Mouse (Mus musculus) NIH3T3 (cell line): ENCODE results near the gene Crtc1.
A peak's percentile ranks its signal among the peaks of the same experiment; 100 is the strongest.

Source experiments
- DNase-seq: peaks from one replicate; pipeline ENCODE4 v3.0.0-alpha.2; 2012; ENCODE audit warnings: low read depth

The Crtc1 gene

GRCm38 (mm10) chr8:70439055-70439847 lies at the start of gene Crtc1:
TSS of gene Crtc1 (minus strand) at chr8:70439579.
- peak; percentile 99 for DNase-seq

- DNase-seq = no peak
These were observed 49.6 kb upstream of the Crtc1 start for GRCm38 (mm10) chr8:70488931-70489470.

GRCm38 (mm10) chr8:70487993-70488796 lies 48.8 kb upstream of the Crtc1 start:
- no peak for DNase-seq

- no peak for DNase-seq
These were observed 47.7 kb upstream of the Crtc1 start, which contains the start of gene Tmem59l for GRCm38 (mm10) chr8:70486941-70487520. TSS of gene Tmem59l (minus strand) at chr8:70487358.

GRCm38 (mm10) chr8:70486191-70486681 lies 46.9 kb upstream of the Crtc1 start:
- no peak for DNase-seq

- DNase-seq = no peak
These were observed 43.6 kb upstream of the Crtc1 start for GRCm38 (mm10) chr8:70482943-70483342.

- no peak for DNase-seq
These were observed 42.5 kb upstream of the Crtc1 start for GRCm38 (mm10) chr8:70481908-70482307.

- peak; percentile 83 for DNase-seq
These were observed 38.0 kb upstream of the Crtc1 start for GRCm38 (mm10) chr8:70477269-70477982.

GRCm38 (mm10) chr8:70476333-70477268 lies 37.2 kb upstream of the Crtc1 start, which contains the start of gene Klhl26:
TSS of gene Klhl26 (minus strand) at chr8:70476968.
- DNase-seq = peak; percentile 98

GRCm38 (mm10) chr8:70471856-70472255 lies 32.5 kb upstream of the Crtc1 start:
- DNase-seq = no peak

GRCm38 (mm10) chr8:70469938-70470337 lies 30.6 kb upstream of the Crtc1 start:
- no peak for DNase-seq

- no peak for DNase-seq
These were observed 30.0 kb upstream of the Crtc1 start for GRCm38 (mm10) chr8:70469295-70469916.

GRCm38 (mm10) chr8:70468733-70469132 lies 29.4 kb upstream of the Crtc1 start:
- DNase-seq = no peak

- DNase-seq = no peak
These were observed 28.5 kb upstream of the Crtc1 start for GRCm38 (mm10) chr8:70467907-70468306.

GRCm38 (mm10) chr8:70467229-70467725 lies 27.9 kb upstream of the Crtc1 start:
- DNase-seq = no peak

GRCm38 (mm10) chr8:70466771-70467170 lies 27.4 kb upstream of the Crtc1 start:
- DNase-seq = no peak

GRCm38 (mm10) chr8:70466305-70466704 lies 26.9 kb upstream of the Crtc1 start:
- no peak for DNase-seq

- no peak for DNase-seq
These were observed 26.3 kb upstream of the Crtc1 start for GRCm38 (mm10) chr8:70465701-70466100.

- no peak for DNase-seq
These were observed 24.8 kb upstream of the Crtc1 start for GRCm38 (mm10) chr8:70464162-70464561.

GRCm38 (mm10) chr8:70463306-70463705 lies 23.9 kb upstream of the Crtc1 start:
- peak; percentile 22 for DNase-seq
